Mouse (Mus musculus): Measurements from ENCODE around the gene Trim47. TPM values are rescaled to one million over a fixed set of nuclear protein-coding genes. Genes with fewer than 3 reads are reported as not detected.
"Not testable (repeated sequence)": the region's sequence is repeated elsewhere in the genome, so short reads cannot be mapped to it uniquely, and the experiment has no call there.

Gene Trim47
- polyA plus RNA-seq, 2 experiments from 2014 or later, result not detected

GRCm38 (mm10) chr11:116134171-116134570, 7.2 kb upstream of the Trim47 start:
- ATAC-seq, result no peak

GRCm38 (mm10) chr11:116133497-116133896, 6.5 kb upstream of the Trim47 start:
- ATAC-seq, result no peak

DNA sequence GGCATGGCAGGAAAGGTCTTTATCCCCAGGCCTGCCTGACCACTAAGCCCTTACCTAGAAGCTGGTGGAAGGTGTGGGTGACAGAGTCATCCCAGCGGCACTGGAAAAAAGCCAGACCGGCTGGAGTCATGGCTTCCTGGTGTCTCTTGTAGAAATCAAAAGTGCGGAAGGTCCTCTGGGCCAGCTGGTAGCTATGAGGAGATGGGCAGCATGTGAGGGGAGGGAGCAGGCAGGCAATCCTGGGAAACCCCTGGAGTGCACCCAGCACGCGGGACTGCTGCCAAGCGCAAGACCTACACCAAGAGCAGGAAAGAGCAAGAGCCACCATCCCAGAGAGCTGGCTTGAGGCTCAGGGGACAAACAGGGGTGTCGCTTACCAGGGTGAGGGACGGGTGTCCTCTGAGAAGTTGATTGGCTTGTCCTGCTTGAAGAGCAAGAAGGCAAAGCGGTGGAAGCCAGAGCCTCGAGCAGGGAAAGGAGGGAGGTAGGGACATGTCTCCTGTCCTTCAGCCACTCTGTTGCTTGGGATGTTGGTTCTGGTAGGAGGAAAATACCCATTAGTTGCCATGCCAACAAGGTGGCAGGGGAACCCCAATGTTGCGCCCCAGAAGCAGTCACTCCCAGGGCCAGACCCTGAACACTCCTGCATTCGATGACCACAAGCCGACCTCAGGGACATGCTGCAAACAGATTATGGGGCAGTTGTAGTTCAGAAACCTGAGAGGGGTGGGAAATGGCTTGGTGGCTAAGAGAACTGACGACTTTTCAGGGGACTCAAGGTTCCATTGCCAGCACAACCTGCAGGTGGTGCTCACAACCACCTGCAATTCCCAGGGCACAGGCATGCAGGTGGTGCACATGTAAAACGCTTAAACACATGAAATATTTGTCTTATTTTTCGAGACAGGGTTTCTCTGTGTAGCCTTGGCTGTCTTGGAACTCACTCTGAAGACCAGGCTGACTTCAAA, 5.6 kb upstream of the Trim47 start:
- no peak for ATAC-seq

DNA sequence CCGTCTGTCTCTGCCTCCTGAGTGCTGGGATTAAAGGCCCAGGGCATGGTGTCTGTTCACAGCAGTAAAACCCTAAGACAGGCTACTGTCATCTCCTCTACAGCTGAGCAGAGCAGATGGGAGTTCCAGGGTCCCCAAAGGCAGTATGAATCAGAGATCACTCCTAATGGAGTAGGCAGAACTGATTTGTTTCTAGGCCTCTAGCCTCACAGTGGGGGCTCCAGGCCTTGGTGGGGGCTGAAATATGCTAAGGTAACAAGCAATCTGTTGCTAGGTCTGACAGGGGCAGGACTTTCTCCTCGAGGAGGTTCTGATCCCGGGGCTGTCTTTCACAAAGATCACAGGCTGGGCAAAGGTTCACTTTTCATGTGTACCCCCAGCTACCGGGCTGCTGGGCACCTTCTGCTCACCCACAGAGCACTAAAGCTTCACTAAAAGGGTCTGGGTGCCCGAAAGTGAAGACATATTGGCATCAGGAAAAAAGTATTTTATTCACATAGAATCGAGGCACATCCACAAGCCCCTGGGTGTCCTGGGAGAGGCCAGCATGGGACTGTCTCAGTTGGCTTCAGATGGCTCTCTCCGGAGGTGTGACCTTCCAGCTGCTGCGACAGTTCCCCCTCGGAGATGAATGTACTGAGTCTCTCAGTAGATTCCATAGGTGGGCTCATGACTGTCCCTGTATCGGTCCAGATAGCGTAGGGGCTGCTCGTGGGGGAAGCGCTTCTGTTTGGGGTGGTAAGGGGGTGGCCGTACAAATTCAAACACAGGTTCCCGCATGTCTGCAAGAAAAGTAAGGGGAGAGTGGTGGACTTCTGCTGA, 4.5 kb upstream of the Trim47 start:
- no peak for ATAC-seq

GRCm38 (mm10) chr11:116130488-116131205, 3.6 kb upstream of the Trim47 start, which contains the start of gene Trim65:
TSS of gene Trim65 (minus strand) at chr11:116131128.
- ATAC-seq, result peak; percentile 89

GRCm38 (mm10) chr11:116129993-116130487, 3.0 kb upstream of the Trim47 start:
- peak; percentile 30 for ATAC-seq

GRCm38 (mm10) chr11:116129091-116129790, 2.2 kb upstream of the Trim47 start:
- ATAC-seq, result no peak

GRCm38 (mm10) chr11:116127986-116128385, 976 bp upstream of the Trim47 start:
- ATAC-seq, result no peak

DNA sequence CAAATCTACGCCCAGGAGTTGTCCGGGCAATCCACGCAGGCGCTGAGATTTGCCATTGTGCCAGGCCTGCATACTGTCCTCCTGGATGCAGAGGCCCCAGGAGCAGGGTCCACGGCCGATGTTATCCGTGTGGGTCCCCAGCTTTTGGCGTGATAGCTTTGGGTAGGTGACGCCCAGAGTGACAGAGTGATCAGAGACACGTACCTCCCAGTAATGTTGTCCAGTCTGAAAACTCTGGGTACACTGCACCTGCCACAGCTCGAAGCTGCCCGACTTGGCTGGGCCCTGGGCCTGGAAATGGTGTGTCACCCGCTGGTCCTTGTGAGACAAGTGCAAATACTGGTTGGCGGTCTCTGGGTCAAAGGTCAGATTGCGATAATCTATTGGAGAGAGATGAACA, 749 bp downstream of the Trim47 start:
- ATAC-seq, result no peak

- not testable (repeated sequence) for ATAC-seq
Measured at GRCm38 (mm10) chr11:116121731-116122245, 5.2 kb downstream of the Trim47 start.

DNA sequence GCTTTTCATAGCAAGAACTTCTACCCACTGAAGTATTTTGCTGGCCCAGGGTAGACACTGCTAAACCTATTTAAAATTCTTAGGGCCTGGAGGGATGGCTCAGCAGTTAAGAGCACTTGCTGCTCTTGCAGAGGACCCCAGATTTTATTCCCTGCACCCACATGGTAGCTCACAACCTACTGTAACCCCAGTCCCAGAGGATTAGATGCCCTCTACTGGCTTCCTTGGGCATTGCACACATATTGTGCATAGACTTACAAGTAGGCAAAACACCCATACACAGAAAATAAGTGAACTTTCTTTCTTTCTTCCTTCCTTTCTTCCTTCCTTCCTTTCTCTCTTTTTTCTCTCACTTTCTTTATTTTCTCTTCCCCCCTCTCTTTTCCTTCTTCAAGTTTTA, 9.2 kb downstream of the Trim47 start:
- ATAC-seq, result no peak

DNA sequence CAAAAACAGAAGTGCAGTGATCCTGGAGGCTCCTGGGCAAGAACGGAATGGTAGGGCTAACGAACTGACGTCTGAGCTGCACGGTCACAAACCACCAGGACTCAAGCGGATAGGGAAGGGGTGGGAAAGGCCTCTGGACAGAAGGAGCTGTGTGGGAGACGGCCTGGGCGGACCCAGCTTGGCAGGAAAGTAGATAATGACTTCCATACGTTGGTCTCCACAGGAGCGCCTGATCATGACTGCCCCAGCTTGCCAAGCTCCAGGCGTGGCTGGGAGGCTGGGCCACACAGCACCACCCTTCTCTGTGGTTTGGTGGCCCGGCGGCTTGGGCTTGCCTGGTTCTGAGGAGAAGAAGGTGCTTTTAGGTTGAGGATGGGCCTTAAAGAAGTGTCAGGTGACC, 9.8 kb downstream of the Trim47 start:
- no peak for ATAC-seq

GRCm38 (mm10) chr11:116111611-116112203, 15.3 kb downstream of the Trim47 start:
- ATAC-seq, result no peak

DNA sequence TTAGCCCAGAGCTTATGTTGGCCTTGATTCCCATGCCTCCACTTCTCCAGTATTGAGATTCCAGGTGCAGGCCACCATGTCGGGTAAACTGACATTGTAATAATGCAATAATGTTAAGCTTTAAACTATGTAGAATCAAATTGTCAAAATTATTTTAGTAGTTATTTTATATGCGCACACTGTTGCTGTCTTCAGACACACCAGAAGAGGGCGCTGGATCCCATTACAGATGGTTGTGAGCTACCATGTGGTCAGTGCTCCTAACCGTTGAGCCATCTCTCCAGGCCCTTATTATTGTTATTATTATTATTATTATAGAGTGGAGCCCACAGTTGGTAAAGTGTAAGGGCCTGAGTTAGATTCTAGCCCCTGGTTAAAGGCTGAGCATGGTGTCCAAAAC, 15.9 kb downstream of the Trim47 start:
- ATAC-seq, result no peak

DNA sequence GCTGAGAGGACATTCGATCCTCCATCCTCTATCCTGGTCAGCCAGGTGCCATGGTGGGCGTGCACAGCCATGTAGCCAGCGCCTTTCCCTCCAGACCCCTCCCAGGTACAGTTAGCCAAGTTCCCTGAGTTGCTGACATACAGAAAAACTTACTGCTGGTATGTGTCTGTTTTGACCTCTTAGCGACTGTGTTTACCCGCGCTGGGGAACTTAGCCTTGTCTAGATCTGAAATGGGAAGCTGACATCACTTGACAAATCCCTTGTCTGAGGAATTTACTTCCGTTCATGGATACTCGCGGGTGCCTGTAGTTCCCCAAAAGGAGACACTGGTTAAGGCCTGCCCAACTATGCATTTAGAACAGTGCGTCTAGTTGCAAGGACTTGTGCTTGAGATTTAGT, 16.5 kb downstream of the Trim47 start:
- ATAC-seq, result no peak

- ATAC-seq, result no peak
Measured at GRCm38 (mm10) chr11:116110131-116110530, 16.9 kb downstream of the Trim47 start.

DNA sequence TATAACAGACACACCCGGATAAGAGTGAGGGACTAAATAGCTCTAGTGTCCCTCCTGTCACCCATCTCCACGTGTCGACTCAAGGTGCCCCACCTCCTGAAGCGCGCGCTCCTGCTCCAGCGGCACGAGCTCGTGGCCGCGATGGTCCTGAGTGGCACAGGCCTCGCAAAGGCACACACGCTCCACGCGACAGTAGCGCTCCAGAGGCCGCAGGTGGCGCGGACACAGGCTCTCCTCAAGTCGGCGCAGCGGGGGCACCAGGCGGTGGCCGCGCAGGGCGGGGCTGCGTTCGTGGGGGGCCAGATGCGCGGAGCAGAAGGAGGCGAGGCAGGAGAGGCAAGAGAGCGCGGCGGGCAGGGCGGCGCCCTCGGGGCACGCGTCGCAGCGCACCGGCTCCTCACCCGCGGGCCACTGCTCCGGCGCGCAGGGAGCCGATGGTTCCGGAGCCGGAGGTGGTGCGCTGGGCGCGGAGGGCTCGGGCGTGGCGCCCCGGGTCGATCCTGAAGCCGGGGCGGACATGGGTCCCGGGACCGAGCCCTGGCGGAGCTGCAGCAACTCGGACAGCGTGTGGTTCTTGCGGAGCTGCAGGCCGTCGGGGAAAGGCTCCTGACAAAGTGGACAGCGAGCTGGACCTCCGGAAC, 17.4 kb downstream of the Trim47 start:
- ATAC-seq, result no peak

- ATAC-seq, result no peak
Measured at GRCm38 (mm10) chr11:116108464-116109137, 18.4 kb downstream of the Trim47 start.

GRCm38 (mm10) chr11:116107777-116108285, 19.2 kb downstream of the Trim47 start:
- no peak for ATAC-seq

Data from CD4-positive, CD25-positive, alpha-beta regulatory T cell, adult 4 months (primary cell).